Mouse (Mus musculus): Measurements from ENCODE around the gene Tex12. TPM values are rescaled to one million over a fixed set of nuclear protein-coding genes. Genes with fewer than 3 reads are reported as not detected.

The Tex12 gene
- total and polyA plus RNA-seq, 2 experiments from 2014 or later: 0.17 TPM; not detected in 1

GRCm38 (mm10) chr9:50596973-50597372, 35.8 kb upstream of the Tex12 start:
- H3K4me2 ChIP-seq (ENCODE audit: low read depth): no peak overlapping the region
- H3K27me3 ChIP-seq (ENCODE audit: insufficient read depth, low read length): no peaks in the 10 kb centered on the region
- no peak for DNase-seq
- H3K36me3 ChIP-seq (ENCODE audit: insufficient read depth): peaks cover 54% of the 10 kb centered on the region
- no peak for TF ChIP-seq CTCF (IDR thresholded peaks at IDR 0.05; ENCODE audit: low read depth)
- ATAC-seq: no peak
- WGBS: 93% methylated on average over 8 of the region's 8 CpGs
- no peak overlapping the region for H3K27ac ChIP-seq (ENCODE audit: low read depth, low read length)
- H3K4me1 ChIP-seq (ENCODE audit: insufficient read depth): no peaks in the 10 kb centered on the region
- H3K9ac ChIP-seq: no peak overlapping the region
- no peak overlapping the region for H3K4me3 ChIP-seq (ENCODE audit: low read depth, low read length)
- no peaks in the 10 kb centered on the region for H3K9me3 ChIP-seq (ENCODE audit: low read length)

GRCm38 (mm10) chr9:50594794-50595417, 33.8 kb upstream of the Tex12 start:
- H3K27me3 ChIP-seq (ENCODE audit: insufficient read depth, low read length): no peaks in the 10 kb centered on the region
- H3K9ac ChIP-seq: no peak overlapping the region
- H3K4me1 ChIP-seq (ENCODE audit: insufficient read depth): no peaks in the 10 kb centered on the region
- H3K4me3 ChIP-seq (ENCODE audit: low read depth, low read length): no peak overlapping the region
- H3K4me2 ChIP-seq (ENCODE audit: low read depth): no peak overlapping the region
- WGBS: 80% methylated on average over 12 of the region's 12 CpGs
- no peaks in the 10 kb centered on the region for H3K9me3 ChIP-seq (ENCODE audit: low read length)
- TF ChIP-seq CTCF (IDR thresholded peaks at IDR 0.05; ENCODE audit: low read depth): no peak
- H3K27ac ChIP-seq (ENCODE audit: low read depth, low read length): no peak overlapping the region
- peaks cover 48% of the 10 kb centered on the region for H3K36me3 ChIP-seq (ENCODE audit: insufficient read depth)
- DNase-seq (no peak), ATAC-seq (no peak)

GRCm38 (mm10) chr9:50593544-50593943, 32.4 kb upstream of the Tex12 start:
- Histone ChIP-seq H3K9me3 (ENCODE audit: low read length) (no peaks in the 10 kb centered on the region), H3K27ac (ENCODE audit: low read depth, low read length) (no peak overlapping the region), H3K36me3 (ENCODE audit: insufficient read depth) (peaks cover 39% of the 10 kb centered on the region), H3K27me3 (ENCODE audit: insufficient read depth, low read length) (no peaks in the 10 kb centered on the region), H3K4me2 (ENCODE audit: low read depth) (no peak overlapping the region), H3K4me1 (ENCODE audit: insufficient read depth) (no peaks in the 10 kb centered on the region), H3K9ac (no peak overlapping the region), H3K4me3 (ENCODE audit: low read depth, low read length) (no peak overlapping the region)
- ATAC-seq (no peak), DNase-seq (peak; percentile 10)
- TF ChIP-seq CTCF (IDR thresholded peaks at IDR 0.05; ENCODE audit: low read depth): peak; percentile 62
- WGBS: 65% methylated on average over 3 of the region's 3 CpGs

GRCm38 (mm10) chr9:50592955-50593354, 31.8 kb upstream of the Tex12 start:
- DNase-seq (no peak), ATAC-seq (no peak)
- Histone ChIP-seq H3K4me1 (ENCODE audit: insufficient read depth) (no peaks in the 10 kb centered on the region), H3K9ac (no peak overlapping the region), H3K36me3 (ENCODE audit: insufficient read depth) (peaks cover 33% of the 10 kb centered on the region), H3K9me3 (ENCODE audit: low read length) (no peaks in the 10 kb centered on the region), H3K27ac (ENCODE audit: low read depth, low read length) (no peak overlapping the region), H3K4me2 (ENCODE audit: low read depth) (no peak overlapping the region), H3K4me3 (ENCODE audit: low read depth, low read length) (no peak overlapping the region), H3K27me3 (ENCODE audit: insufficient read depth, low read length) (no peaks in the 10 kb centered on the region)
- TF ChIP-seq CTCF (IDR thresholded peaks at IDR 0.05; ENCODE audit: low read depth): no peak
- 88% methylated on average over 9 of the region's 9 CpGs for WGBS

- H3K9ac ChIP-seq: no peak overlapping the region
- no peak for DNase-seq
- H3K4me1 ChIP-seq (ENCODE audit: insufficient read depth): no peaks in the 10 kb centered on the region
- H3K4me3 ChIP-seq (ENCODE audit: low read depth, low read length): no peak overlapping the region
- H3K9me3 ChIP-seq (ENCODE audit: low read length): no peaks in the 10 kb centered on the region
- no peak for ATAC-seq
- TF ChIP-seq CTCF (IDR thresholded peaks at IDR 0.05; ENCODE audit: low read depth): no peak
- H3K27ac ChIP-seq (ENCODE audit: low read depth, low read length): no peak overlapping the region
- H3K36me3 ChIP-seq (ENCODE audit: insufficient read depth): peaks cover 15% of the 10 kb centered on the region
- 70% methylated on average over 10 of the region's 10 CpGs for WGBS
- no peaks in the 10 kb centered on the region for H3K27me3 ChIP-seq (ENCODE audit: insufficient read depth, low read length)
- no peak overlapping the region for H3K4me2 ChIP-seq (ENCODE audit: low read depth)
Observed at GRCm38 (mm10) chr9:50590856-50591518, 29.9 kb upstream of the Tex12 start.

- H3K27me3 ChIP-seq (ENCODE audit: insufficient read depth, low read length): no peaks in the 10 kb centered on the region
- H3K27ac ChIP-seq (ENCODE audit: low read depth, low read length): no peak overlapping the region
- H3K9me3 ChIP-seq (ENCODE audit: low read length): no peaks in the 10 kb centered on the region
- no peaks in the 10 kb centered on the region for H3K4me1 ChIP-seq (ENCODE audit: insufficient read depth)
- 82% methylated on average over 4 of the region's 4 CpGs for WGBS
- DNase-seq (no peak), ATAC-seq (no peak)
- H3K36me3 ChIP-seq (ENCODE audit: insufficient read depth): no peaks in the 10 kb centered on the region
- no peak for TF ChIP-seq CTCF (IDR thresholded peaks at IDR 0.05; ENCODE audit: low read depth)
- no peak overlapping the region for H3K4me2 ChIP-seq (ENCODE audit: low read depth)
- no peak overlapping the region for H3K4me3 ChIP-seq (ENCODE audit: low read depth, low read length)
- no peak overlapping the region for H3K9ac ChIP-seq
Observed at GRCm38 (mm10) chr9:50586955-50587354, 25.8 kb upstream of the Tex12 start.

GRCm38 (mm10) chr9:50585145-50585818, 24.2 kb upstream of the Tex12 start:
- no peaks in the 10 kb centered on the region for H3K27me3 ChIP-seq (ENCODE audit: insufficient read depth, low read length)
- 87% methylated on average over 6 of the region's 6 CpGs for WGBS
- H3K9me3 ChIP-seq (ENCODE audit: low read length): no peaks in the 10 kb centered on the region
- no peaks in the 10 kb centered on the region for H3K4me1 ChIP-seq (ENCODE audit: insufficient read depth)
- ATAC-seq: no peak
- H3K4me3 ChIP-seq (ENCODE audit: low read depth, low read length): no peak overlapping the region
- DNase-seq: no peak
- no peak overlapping the region for H3K27ac ChIP-seq (ENCODE audit: low read depth, low read length)
- no peaks in the 10 kb centered on the region for H3K36me3 ChIP-seq (ENCODE audit: insufficient read depth)
- no peak overlapping the region for H3K9ac ChIP-seq
- no peak overlapping the region for H3K4me2 ChIP-seq (ENCODE audit: low read depth)
- no peak for TF ChIP-seq CTCF (IDR thresholded peaks at IDR 0.05; ENCODE audit: low read depth)

Data from forebrain, postnatal 0 days (tissue).